Mouse (Mus musculus): ENCODE data around the gene Ppm1e.
"Not testable (repeated sequence)": the region's sequence is repeated elsewhere in the genome, so short reads cannot be mapped to it uniquely, and the experiment has no call there.

Gene Ppm1e

DNA sequence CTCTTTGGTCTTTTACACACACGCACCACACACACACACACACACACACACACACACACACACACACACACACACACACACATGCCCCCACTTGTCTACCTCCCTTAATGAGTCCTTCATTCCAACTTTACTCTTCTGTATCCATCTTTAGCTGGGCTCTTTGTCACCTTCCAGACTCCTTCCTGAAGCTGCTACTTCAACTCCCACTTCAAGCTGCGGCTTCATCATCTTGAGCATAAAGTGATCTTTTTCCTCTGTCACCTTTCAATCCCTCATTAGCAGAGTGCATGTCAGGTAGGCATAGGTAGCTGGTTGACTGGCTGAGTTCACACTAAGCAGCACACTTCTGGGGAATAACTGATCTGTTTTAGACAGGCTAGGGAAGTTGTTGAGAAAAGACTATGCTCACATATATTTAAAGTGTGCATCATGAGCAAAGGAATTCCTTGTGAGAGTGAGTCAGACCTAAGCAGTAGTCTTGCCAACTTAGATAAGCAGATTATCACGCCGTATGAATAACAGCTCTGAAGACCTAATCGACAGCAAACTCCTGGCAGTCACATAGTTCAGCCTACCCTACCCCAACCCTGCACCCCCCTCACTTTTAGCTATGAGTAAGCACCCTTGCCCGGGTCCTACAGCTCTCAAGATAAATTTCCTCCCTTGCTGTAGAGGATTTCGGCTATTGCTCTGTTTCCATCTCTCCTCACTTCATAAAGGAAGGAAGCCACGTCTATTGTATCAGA is 49.3 kb downstream of the Ppm1e start:
- DNase-seq (ENCODE audit: low spot score in 2 of 2): no peak

DNA sequence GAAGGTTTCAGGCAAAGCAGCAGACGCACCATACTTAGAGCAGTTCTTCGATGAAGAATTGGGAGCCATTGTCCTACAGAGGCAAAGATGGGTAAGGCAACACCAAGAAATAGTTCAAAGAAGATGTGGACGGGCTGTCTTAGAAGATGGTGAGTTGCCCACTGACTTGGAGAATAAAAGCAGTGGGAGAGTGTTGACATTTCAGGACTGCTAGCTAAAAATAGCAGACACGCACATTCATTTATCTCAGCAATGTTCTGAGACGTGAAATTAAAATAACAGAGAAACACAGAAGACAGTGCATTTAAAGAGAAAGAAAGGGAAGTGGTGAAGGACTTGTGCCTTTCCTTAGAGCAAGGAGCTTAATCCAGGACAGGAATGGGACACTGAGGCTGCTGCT is 59.8 kb downstream of the Ppm1e start:
- no peak for DNase-seq (ENCODE audit: low spot score in 2 of 2)

DNA sequence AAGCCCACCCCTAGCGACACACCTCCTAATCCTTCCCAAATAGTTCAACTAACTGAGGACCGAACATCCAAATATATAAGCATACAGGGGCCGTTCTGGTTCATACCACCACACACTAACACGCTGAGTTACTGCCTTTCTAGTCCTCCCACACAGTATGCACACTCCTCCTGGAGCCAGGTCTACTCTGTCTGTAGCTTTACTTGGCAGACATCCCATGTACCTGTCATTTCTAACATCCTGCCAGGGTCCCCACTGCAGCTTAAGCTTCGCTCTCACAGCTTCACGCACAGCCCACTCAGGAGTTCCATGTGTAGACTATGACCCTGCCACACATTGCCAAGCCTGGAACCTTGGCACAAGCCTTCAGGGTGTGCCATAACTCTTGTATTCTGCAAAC is 62.4 kb downstream of the Ppm1e start:
- no peak for DNase-seq (ENCODE audit: low spot score in 2 of 2)

- DNase-seq (ENCODE audit: low spot score in 2 of 2): no peak
Observed at GRCm38 (mm10) chr11:87295636-87296035, 63.2 kb downstream of the Ppm1e start.

- DNase-seq (ENCODE audit: low spot score in 2 of 2): no peak
Observed at GRCm38 (mm10) chr11:87289313-87289712, 69.5 kb downstream of the Ppm1e start.

DNA sequence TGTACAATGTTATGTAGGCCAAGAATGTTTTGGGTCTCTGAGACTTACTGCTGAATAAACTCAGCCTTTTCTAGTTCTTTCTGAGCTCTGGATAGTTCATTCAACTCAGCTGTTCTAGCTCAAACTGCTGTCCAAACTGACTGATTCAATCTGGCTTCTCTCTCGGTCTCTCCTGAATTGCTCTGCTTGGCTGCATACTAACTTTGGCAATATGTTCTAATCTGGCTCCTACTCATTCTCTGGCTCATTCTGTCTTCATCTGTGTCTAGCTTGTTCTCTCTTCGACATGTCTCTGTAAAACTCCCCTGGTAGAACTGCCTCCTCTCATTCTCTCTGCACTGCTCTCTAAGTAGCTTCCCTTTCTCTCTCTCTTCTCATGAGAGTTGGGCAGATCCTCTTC is 72.6 kb downstream of the Ppm1e start:
- no peak for DNase-seq (ENCODE audit: low spot score in 2 of 2)

GRCm38 (mm10) chr11:87281907-87282475 is 76.8 kb downstream of the Ppm1e start:
- no peak for DNase-seq (ENCODE audit: low spot score in 2 of 2)

GRCm38 (mm10) chr11:87279461-87279860 is 79.4 kb downstream of the Ppm1e start:
- no peak for DNase-seq (ENCODE audit: low spot score in 2 of 2)

DNA sequence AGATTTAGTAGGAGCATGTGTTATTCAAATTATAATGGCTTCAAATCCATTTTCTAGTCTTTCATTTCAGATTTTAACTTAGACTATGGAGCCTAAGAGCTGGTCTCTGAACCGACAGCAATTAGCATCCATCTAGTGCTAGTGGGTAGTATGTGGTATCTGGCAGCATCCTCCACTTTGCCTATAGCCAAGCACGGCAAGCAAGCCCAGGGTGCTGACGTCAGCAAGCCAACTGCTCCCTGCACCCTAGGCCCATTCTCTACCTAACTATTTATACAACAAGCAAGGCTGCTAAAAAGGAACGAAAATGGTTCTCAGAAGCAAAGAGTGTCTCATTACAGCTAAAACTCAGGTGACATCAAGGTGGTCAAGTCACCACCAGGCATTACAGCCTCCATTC is 80.0 kb downstream of the Ppm1e start:
- DNase-seq (ENCODE audit: low spot score in 2 of 2): no peak

DNA sequence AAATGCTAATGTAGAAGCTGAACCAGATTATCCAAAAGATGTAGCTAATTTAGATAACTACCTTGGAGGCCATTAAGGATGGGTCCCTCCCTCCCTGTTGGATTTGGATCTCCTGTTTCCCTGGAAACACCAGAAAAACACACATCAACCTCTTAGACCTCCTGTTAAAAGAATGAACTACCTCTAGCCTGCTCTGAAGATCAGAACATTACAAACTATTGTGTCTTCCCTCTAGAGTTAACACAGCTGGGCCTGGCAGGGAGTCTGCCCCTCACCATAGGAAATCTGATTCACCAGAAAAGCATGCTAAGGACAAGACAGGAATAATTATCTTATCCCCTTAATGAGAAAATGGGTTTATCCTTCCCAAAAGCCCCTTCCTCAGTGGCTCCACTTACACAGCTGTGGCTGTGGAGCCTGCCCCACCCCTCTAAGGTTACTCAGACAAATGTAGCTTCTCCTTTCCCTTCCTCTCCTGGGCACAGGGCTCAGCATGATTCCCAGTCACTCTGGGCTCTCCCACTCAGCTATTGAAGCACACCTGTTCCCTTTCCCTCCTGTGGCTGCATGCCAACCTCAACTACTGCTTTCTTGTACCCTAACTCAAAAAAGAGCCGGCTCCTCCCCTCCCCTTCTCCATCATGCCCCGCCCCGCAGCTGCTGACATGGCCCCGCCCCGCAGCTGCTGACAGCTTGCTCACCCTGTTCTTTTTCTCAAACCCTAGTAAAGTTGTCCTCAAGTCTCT is 82.4 kb downstream of the Ppm1e start:
- DNase-seq (ENCODE audit: low spot score in 2 of 2): peak in 1 of 2 experiments; percentile 53

DNA sequence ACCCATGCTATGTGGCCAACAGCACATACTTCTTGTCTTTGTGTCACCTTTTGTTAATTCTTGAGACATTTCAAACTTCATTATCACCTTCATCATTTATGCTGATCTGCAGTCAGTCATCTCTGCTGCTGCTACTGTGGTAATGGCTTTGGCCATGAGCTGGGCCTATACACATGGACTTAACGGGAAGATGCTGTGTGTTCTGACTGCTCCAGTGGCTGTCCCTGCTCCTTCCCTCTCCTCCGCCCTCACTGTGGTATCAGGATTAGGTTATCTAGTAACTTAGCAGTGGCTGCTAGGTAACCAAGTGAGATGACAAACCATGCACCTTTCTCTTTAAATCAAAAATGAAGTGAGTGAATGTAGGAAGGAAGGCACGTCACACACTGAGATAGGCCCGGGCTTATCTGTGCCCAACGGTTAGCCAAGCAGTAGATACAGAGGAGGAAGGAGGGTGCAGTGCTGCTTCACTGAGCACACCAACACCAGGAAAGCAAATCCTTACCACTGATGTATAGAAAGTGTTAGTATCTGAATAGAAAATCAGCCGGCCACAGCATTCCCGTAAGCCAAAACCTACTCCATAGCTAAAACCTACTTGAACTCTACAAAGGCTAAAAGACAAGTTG is 83.3 kb downstream of the Ppm1e start:
- DNase-seq (ENCODE audit: low spot score in 2 of 2): no peak

- no peak for DNase-seq (ENCODE audit: low spot score in 2 of 2)
Observed at GRCm38 (mm10) chr11:87272725-87273124, 86.1 kb downstream of the Ppm1e start.

- DNase-seq (ENCODE audit: low spot score in 2 of 2): no peak
Observed at GRCm38 (mm10) chr11:87271479-87271878, 87.3 kb downstream of the Ppm1e start.

DNA sequence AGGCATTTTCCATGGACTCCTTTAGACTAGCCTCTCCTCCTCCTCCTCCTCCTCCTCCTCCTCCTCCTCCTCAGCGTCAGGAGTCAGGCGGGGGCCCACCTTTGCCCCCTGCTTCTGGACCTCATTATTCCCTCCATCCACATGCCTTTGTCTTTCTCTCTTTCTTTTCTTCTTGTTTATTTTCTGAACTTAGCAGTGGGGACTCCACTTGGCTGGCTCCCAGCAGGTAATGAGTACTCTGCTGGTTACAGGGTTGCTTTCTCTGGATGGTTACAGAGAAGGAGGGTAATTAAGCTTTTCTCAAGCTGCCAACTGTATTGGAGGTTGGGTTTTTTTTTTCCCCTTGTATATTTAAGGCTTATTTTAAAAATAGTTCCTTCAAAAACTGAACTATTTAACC is 87.9 kb downstream of the Ppm1e start:
- DNase-seq (ENCODE audit: low spot score in 2 of 2): no peak

- no peak for DNase-seq (ENCODE audit: low spot score in 2 of 2)
Observed at GRCm38 (mm10) chr11:87270446-87270845, 88.4 kb downstream of the Ppm1e start.

GRCm38 (mm10) chr11:87268803-87269202 is 90.0 kb downstream of the Ppm1e start:
- no peak for DNase-seq (ENCODE audit: low spot score in 2 of 2)

- DNase-seq (ENCODE audit: low spot score in 2 of 2): no peak
Observed at GRCm38 (mm10) chr11:87266246-87266645, 92.6 kb downstream of the Ppm1e start.

DNA sequence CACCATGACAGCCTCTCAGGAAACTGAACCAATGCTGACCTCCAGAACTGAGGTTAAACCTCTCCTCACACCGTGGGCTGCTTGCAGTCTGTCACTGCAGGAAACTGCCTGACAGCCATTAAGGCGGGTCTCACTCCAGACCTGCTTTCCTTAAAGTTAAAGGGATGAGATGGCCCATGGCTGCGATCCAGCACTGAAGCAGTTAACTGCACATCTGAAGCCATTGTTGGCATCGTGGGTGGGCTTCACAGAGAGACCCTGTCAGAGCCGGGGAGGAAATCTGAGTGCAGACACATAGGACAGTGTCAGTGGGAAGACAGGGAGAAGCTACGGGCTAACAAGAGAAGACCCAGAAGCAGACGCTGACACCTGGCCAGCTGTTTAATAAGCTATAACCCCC is 94.9 kb downstream of the Ppm1e start:
- no peak for DNase-seq (ENCODE audit: low spot score in 2 of 2)

GRCm38 (mm10) chr11:87261705-87262104 is 97.1 kb downstream of the Ppm1e start:
- not testable (repeated sequence) for DNase-seq (ENCODE audit: low spot score in 2 of 2)

GRCm38 (mm10) chr11:87259792-87260191 is 99.0 kb downstream of the Ppm1e start:
- DNase-seq (ENCODE audit: low spot score in 2 of 2): no peak

GRCm38 (mm10) chr11:87257282-87257681 is 101.5 kb downstream of the Ppm1e start:
- no peak for DNase-seq (ENCODE audit: low spot score in 2 of 2)

DNA sequence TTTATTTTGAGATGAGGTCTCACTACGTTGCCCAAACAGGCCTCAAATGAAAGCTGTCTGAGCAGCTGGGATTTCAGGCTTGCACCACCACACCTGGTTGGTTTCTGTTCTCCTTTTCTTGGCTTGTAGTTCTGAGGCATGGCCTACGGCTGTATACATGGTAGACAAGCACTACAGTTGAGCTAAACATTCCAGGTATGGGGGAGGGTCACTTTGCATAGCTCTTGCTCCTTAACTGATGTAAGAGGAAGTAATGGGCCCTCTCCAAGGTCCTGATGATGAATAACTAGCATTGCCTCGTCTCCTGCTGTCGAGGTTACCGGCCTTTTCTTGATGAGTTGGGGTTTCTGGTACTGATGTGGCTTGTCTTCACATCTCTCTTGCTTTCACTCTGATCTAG is 104.7 kb downstream of the Ppm1e start:
- no peak for DNase-seq (ENCODE audit: low spot score in 2 of 2)

- DNase-seq (ENCODE audit: low spot score in 2 of 2): no peak
Observed at GRCm38 (mm10) chr11:87253294-87253693, 105.5 kb downstream of the Ppm1e start.
